Mouse (Mus musculus): ENCODE measurements around the gene Vsig2.

- TF ChIP-seq GATA1 (IDR thresholded peaks at IDR 0.05; ENCODE audit: borderline replicate concordance, low read length) (no peak), FLI1 (IDR thresholded peaks at IDR 0.05; ENCODE audit: low read length) (no peak)
These were observed 54.6 kb downstream of the Vsig2 start for GRCm38 (mm10) chr9:37593690-37594089.

All from megakaryocyte, embryonic 14.5 days (primary cell).